Comparison of ENCODE assay signal across 17 mouse cellular contexts in genomic region chr8:10683088-10683487, GRCm38 (mm10).
A peak's percentile ranks its signal among the peaks of the same experiment; 100 is the strongest.
DNase-seq lines count a peak whose midpoint lies in the region; ATAC-seq and TF ChIP-seq lines count a peak whose summit lies in the region.
"Had no signal": no experiment of that assay in that cellular context is flagged by ENCODE, and none has a peak within 500 bp of the region (broad histone marks: within the 10 kb centered on the region; RNA-seq: fewer than 3 reads in every experiment).

No protein-coding gene starts in this region.

- H3K27me3 ChIP-seq in C2C12 (ENCODE audit: control insufficient read depth, insufficient read depth, insufficient read length) = no peaks in the 10 kb centered on the region
- H3K27me3 ChIP-seq in kidney, embryonic 16.5 days (ENCODE audit: insufficient read depth, low read length) = 0 out of 2 replicates have a peak, but pooled peaks cover 3% of the 10 kb centered on the region
- H3K27me3 ChIP-seq: embryonic facial prominence, embryonic 12.5 days; hindbrain, embryonic 15.5 days had no signal

- 76% methylated on average over 8 of the region's 8 CpGs for WGBS in kidney, embryonic 16.5 days

- H3K36me3 ChIP-seq in C2C12 (ENCODE audit: control insufficient read depth, insufficient read depth) = no peaks in the 10 kb centered on the region
- H3K36me3 ChIP-seq in kidney, embryonic 16.5 days (ENCODE audit: insufficient read depth, low read length) = no peaks in the 10 kb centered on the region
- H3K36me3 ChIP-seq: embryonic facial prominence, embryonic 12.5 days; forebrain, embryonic 10.5 days; hindbrain, embryonic 15.5 days had no signal

- TF ChIP-seq CTCF in C2C12 (IDR thresholded peaks at IDR 0.05; ENCODE audit: control insufficient read depth, insufficient read depth, insufficient read length) = no peak

- no peak overlapping the region for H3K4me2 ChIP-seq in kidney, embryonic 16.5 days (replicated peaks; ENCODE audit: low read depth, low read length)
- H3K4me2 ChIP-seq: embryonic facial prominence, embryonic 12.5 days; hindbrain, embryonic 15.5 days had no signal

- H3ac ChIP-seq in C2C12 (ENCODE audit: control insufficient read depth, insufficient read length, low read depth) = no peak overlapping the region

- H3K9me3 ChIP-seq in kidney, embryonic 16.5 days (ENCODE audit: low read length) = no peaks in the 10 kb centered on the region
- H3K9me3 ChIP-seq: embryonic facial prominence, embryonic 12.5 days; forebrain, embryonic 10.5 days; hindbrain, embryonic 15.5 days had no signal

- ATAC-seq in megakaryocyte progenitor cell, adult 5-6 weeks (replicated peaks; ENCODE audit: poor library complexity) = peak; percentile 99
- ATAC-seq in kidney, embryonic 16.5 days (ENCODE audit: low FRiP score, low TSS enrichment) = no peak

- no peak overlapping the region for H3K9ac ChIP-seq in kidney, embryonic 16.5 days (replicated peaks; ENCODE audit: low read length)
- H3K9ac ChIP-seq: embryonic facial prominence, embryonic 12.5 days; hindbrain, embryonic 15.5 days had no signal

- no peak overlapping the region for H3K4me3 ChIP-seq in C2C12 (ENCODE audit: insufficient read depth, poor library complexity, severe bottlenecking)
- no peak overlapping the region for H3K4me3 ChIP-seq in kidney, embryonic 16.5 days (ENCODE audit: low read length)
- H3K4me3 ChIP-seq: embryonic facial prominence, embryonic 12.5 days; forebrain, embryonic 10.5 days; hindbrain, embryonic 15.5 days; myocyte had no signal

- no peaks in the 10 kb centered on the region for H3K79me2 ChIP-seq in C2C12 (ENCODE audit: control insufficient read depth, insufficient read depth)

- peak; percentile 26 for DNase-seq in 3134 (ENCODE audit: extremely low read depth, insufficient read length, low spot score)
- DNase-seq in c-Kit-positive CD71-negative TER-119-negative erythroid progenitor cells, embryonic 14.5 days (ENCODE audit: low read depth) = peak; percentile 25
- DNase-seq in testis, postnatal 10 days (ENCODE audit: low spot score) = no peak
- DNase-seq in cerebellum, adult 8-10 months = no peak
- DNase-seq: cerebellum, postnatal 25 days; kidney, adult 9 months; lung, adult 18-20 months; right cerebral cortex, postnatal 14 days; thymus, adult 18-20 months had no signal

- no peak overlapping the region for H3K27ac ChIP-seq in kidney, embryonic 16.5 days (ENCODE audit: low read length)
- H3K27ac ChIP-seq: embryonic facial prominence, embryonic 12.5 days; forebrain, embryonic 10.5 days; hindbrain, embryonic 15.5 days; macrophage had no signal

- H3K79me3 ChIP-seq in C2C12 (ENCODE audit: low read depth) = no peaks in the 10 kb centered on the region

- 0 out of 2 replicates have a peak, but pooled peaks cover under 1% of the 10 kb centered on the region for H3K4me1 ChIP-seq in kidney, embryonic 16.5 days (ENCODE audit: insufficient read depth, low read length)
- H3K4me1 ChIP-seq: embryonic facial prominence, embryonic 12.5 days; hindbrain, embryonic 15.5 days had no signal

TF ChIP-seq in C2C12, 6 proteins besides CTCF, POLR2A, EP300 and RAD21:
- TF ChIP-seq MYOD1 (IDR thresholded peaks at IDR 0.05; ENCODE audit: control insufficient read depth, insufficient read length, low read depth) (no peak), MYOG (IDR thresholded peaks at IDR 0.05; ENCODE audit: control insufficient read depth, extremely low read depth, insufficient read length) (no peak), FOSL1 (IDR thresholded peaks at IDR 0.05; ENCODE audit: insufficient read depth, low read length, poor library complexity, severe bottlenecking) (peak; percentile 5), USF1 (IDR thresholded peaks at IDR 0.05; ENCODE audit: low read depth) (no peak), CEBPB (IDR thresholded peaks at IDR 0.05; ENCODE audit: low read depth) (no peak), MAX (IDR thresholded peaks at IDR 0.05) (peak; percentile 43)

Comparison
In these comparisons a context has a peak if more than half of its experiments do, and no peak if none do; other contexts are left out.
1. DNase-seq: peak in 3134 (single experiment) and c-Kit-positive CD71-negative TER-119-negative erythroid progenitor cells, embryonic 14.5 days (single experiment); none in testis, postnatal 10 days (single experiment) and cerebellum, adult 8-10 months (single experiment).